Mouse (Mus musculus): Measurements from ENCODE around the gene Trmt2a.

DNA sequence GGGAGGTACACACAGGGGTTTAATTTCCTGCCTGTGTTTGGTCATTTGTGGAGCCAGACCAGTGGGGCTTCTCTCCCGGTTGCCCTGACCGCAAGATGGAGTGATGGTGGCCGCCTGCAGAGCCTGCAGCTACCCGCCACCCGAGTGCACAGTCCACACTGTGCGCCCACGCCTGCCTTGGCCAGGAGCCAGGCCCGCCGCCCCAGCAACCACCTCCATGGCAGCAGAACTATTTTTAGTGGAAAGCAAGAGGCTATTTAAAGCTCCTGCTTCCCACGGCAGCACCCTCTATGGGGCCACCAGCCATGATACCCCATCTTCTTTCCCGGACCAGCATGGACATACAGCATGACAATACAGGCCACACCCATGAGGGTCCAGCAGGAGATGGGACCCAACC lies 18.9 kb upstream of the Trmt2a start:
- TF ChIP-seq CTCF (conservative IDR thresholded peaks at IDR 0.05 in 1 of 2, IDR thresholded peaks at IDR 0.05 in 1 of 2; ENCODE audit: low read depth in 2 of 2, low read length in 2 of 2) (no peak), NELFE (IDR thresholded peaks at IDR 0.05; ENCODE audit: low read depth, low read length) (no peak)

Measured in CH12.LX (cell line).